Mouse (Mus musculus) liver, postnatal 0 days (tissue): ENCODE results near the gene Acsl1. TPM values are rescaled to one million over a fixed set of nuclear protein-coding genes. Genes with fewer than 3 reads are reported as not detected.

Experiments used
- ATAC-seq: fragments of 200-750 bp; cut with Nextera tagmentation; 2 replicates; pipeline ENCODE4 v1.8.0; 2017; ENCODE audit warnings: mild to moderate bottlenecking, moderate library complexity
- DNase-seq: peaks from one replicate; pipeline ENCODE4 v3.0.0-alpha.2; 2016
- H3K27ac ChIP-seq: fragments of 300-500 bp; sonication (generic); 2 replicates; pipeline ENCODE4 v1.5.1; 2014; ENCODE audit warnings: antibody characterized with exemption, moderate library complexity, mild to moderate bottlenecking, low read depth
- H3K27me3 ChIP-seq: fragments of 300-500 bp; sonication (generic); 2 replicates; pipeline ENCODE4 v1.6.1; 2014; ENCODE audit warnings: low read length, control low read depth, mixed read lengths; ENCODE audit not compliant: insufficient read depth
- H3K36me3 ChIP-seq: fragments of 300-500 bp; sonication (generic); replicated peaks from 2 replicates; pipeline ENCODE4 v1.6.1; 2014; ENCODE audit warnings: mild to moderate bottlenecking, control low read depth, low read length, moderate library complexity, mixed read lengths; ENCODE audit not compliant: insufficient read depth
- H3K4me1 ChIP-seq: fragments of 300-500 bp; sonication (generic); 2 replicates; pipeline ENCODE4 v1.6.1; 2014; ENCODE audit warnings: antibody characterized with exemption, mild to moderate bottlenecking, control low read depth; ENCODE audit not compliant: insufficient read depth
- H3K4me2 ChIP-seq: fragments of 300-500 bp; sonication (generic); 2 replicates; pipeline ENCODE4 v1.6.1; 2014; ENCODE audit warnings: low read depth, mild to moderate bottlenecking, low read length, moderate library complexity, mixed read lengths
- H3K4me3 ChIP-seq: fragments of 300-500 bp; sonication (generic); 2 replicates; pipeline ENCODE4 v1.5.1; 2014; ENCODE audit warnings: low read depth, low read length
- H3K9ac ChIP-seq: fragments of 300-500 bp; sonication (generic); replicated peaks from 2 replicates; pipeline ENCODE4 v1.6.1; 2014; ENCODE audit warnings: mild to moderate bottlenecking, moderate library complexity
- H3K9me3 ChIP-seq: fragments of 300-500 bp; sonication (generic); 2 replicates; pipeline ENCODE4 v1.6.1; 2016; ENCODE audit warnings: mild to moderate bottlenecking, control low read depth, low read length, mixed read lengths
- CTCF ChIP-seq: sonication (generic); IDR thresholded peaks from 2 replicates; pipeline ENCODE4 v1.5.1; 2016; ENCODE audit warnings: antibody characterized with exemption, low read depth
- EP300 ChIP-seq: IDR thresholded peaks from 2 replicates; pipeline ENCODE4 v1.6.1; 2016; ENCODE audit warnings: antibody characterized with exemption, low read depth, mild to moderate bottlenecking
- WGBS: fragments of 180-500 bp; shearing (Covaris S2); extraction: QIAGEN DNeasy Blood & Tissue Kit; methylation state at CpG from one replicate; pipeline ENCODE4 v1.1.7; 2014; ENCODE audit not compliant: insufficient replicate concordance; 5-methylcytosine and 5-hydroxymethylcytosine counted together
- polyA plus RNA-seq: library from polyadenylated mRNA; unstranded; fragments of >200 nt; fragmentation: Nextera tagmentation; extraction: Ambion mirVana; gene quantifications from 2 replicates; pipeline ENCODE4 v1.2.1, GENCODE M21; 2015

Acsl1 gene
- polyA plus RNA-seq, 1 experiment from 2014 or later = 466 TPM

- TF ChIP-seq EP300 (peak; percentile 68), CTCF (no peak)
- peak overlapping the region; percentile 91 for H3K27ac ChIP-seq
- H3K4me3 ChIP-seq = no peak overlapping the region
- no peaks in the 10 kb centered on the region for H3K27me3 ChIP-seq
- H3K4me1 ChIP-seq = peaks cover 40% of the 10 kb centered on the region
- 52% methylated on average over 8 of the region's 8 CpGs for WGBS
- DNase-seq (peak; percentile 70), ATAC-seq (peak; percentile 76)
- peaks cover 12% of the 10 kb centered on the region for H3K36me3 ChIP-seq
- H3K9ac ChIP-seq = no peak overlapping the region; the same call in 1 of the 2 replicates
- H3K9me3 ChIP-seq = no peaks in the 10 kb centered on the region
- H3K4me2 ChIP-seq = peak overlapping the region; percentile 51
Measured at GRCm38 (mm10) chr8:46484931-46485463, 14.2 kb downstream of the Acsl1 start.

- Histone ChIP-seq H3K4me2 (peak overlapping the region; percentile 30), H3K36me3 (peaks cover 15% of the 10 kb centered on the region), H3K4me1 (peaks cover 53% of the 10 kb centered on the region), H3K4me3 (no peak overlapping the region), H3K9ac (peak overlapping the region; percentile 53), H3K9me3 (no peaks in the 10 kb centered on the region), H3K27ac (peak overlapping the region; percentile 67), H3K27me3 (no peaks in the 10 kb centered on the region)
- no peak for TF ChIP-seq CTCF
- no peak for TF ChIP-seq EP300
- WGBS = 75% methylated on average over 7 of the region's 7 CpGs
- DNase-seq (no peak), ATAC-seq (no peak)
Measured at GRCm38 (mm10) chr8:46488085-46488561, 17.3 kb downstream of the Acsl1 start.

- Histone ChIP-seq H3K4me3 (no peak overlapping the region), H3K36me3 (peaks cover 25% of the 10 kb centered on the region), H3K27me3 (no peaks in the 10 kb centered on the region), H3K4me1 (peaks cover 44% of the 10 kb centered on the region), H3K9me3 (no peaks in the 10 kb centered on the region), H3K9ac (no peak overlapping the region), H3K27ac (peak overlapping the region; percentile 52), H3K4me2 (0 out of 2 replicates have a peak overlapping the region, but pooled peaks have one; percentile 16)
- no peak for TF ChIP-seq CTCF
- no peak for TF ChIP-seq EP300
- ATAC-seq (no peak), DNase-seq (no peak)
- 70% methylated on average over 1 of the region's 1 CpGs for WGBS
Measured at GRCm38 (mm10) chr8:46489196-46489595, 18.4 kb downstream of the Acsl1 start.

- DNase-seq = no peak
- H3K9me3 ChIP-seq = no peaks in the 10 kb centered on the region
- no peaks in the 10 kb centered on the region for H3K27me3 ChIP-seq
- ATAC-seq = peak; percentile 11
- H3K27ac ChIP-seq = peak overlapping the region; percentile 79
- no peak overlapping the region for H3K4me3 ChIP-seq
- H3K4me1 ChIP-seq = peaks cover 42% of the 10 kb centered on the region
- peak overlapping the region; percentile 56 for H3K4me2 ChIP-seq
- no peak for TF ChIP-seq CTCF
- no peak for TF ChIP-seq EP300
- peak overlapping the region; percentile 34; the same call in 1 of the 2 replicates for H3K9ac ChIP-seq
- peaks cover 34% of the 10 kb centered on the region for H3K36me3 ChIP-seq
- WGBS = 78% methylated on average over 8 of the region's 8 CpGs
Measured at GRCm38 (mm10) chr8:46490250-46490649, 19.4 kb downstream of the Acsl1 start.

- Histone ChIP-seq H3K27me3 (no peaks in the 10 kb centered on the region), H3K36me3 (peaks cover 38% of the 10 kb centered on the region), H3K4me1 (peaks cover 42% of the 10 kb centered on the region), H3K4me2 (peak overlapping the region; percentile 56), H3K9me3 (no peaks in the 10 kb centered on the region), H3K4me3 (peak overlapping the region; percentile 29), H3K9ac (peak overlapping the region; percentile 57), H3K27ac (peak overlapping the region; percentile 79)
- ATAC-seq = peak; percentile 86
- peak; percentile 77 for DNase-seq
- 53% methylated on average over 6 of the region's 6 CpGs for WGBS
- TF ChIP-seq CTCF (no peak), EP300 (peak; percentile 46; the same call in 1 of the 2 replicates)
Measured at GRCm38 (mm10) chr8:46490821-46491220, 20.0 kb downstream of the Acsl1 start.

- Histone ChIP-seq H3K36me3 (peaks cover 55% of the 10 kb centered on the region), H3K9ac (peak overlapping the region; percentile 52), H3K4me1 (peaks cover 57% of the 10 kb centered on the region), H3K27me3 (no peaks in the 10 kb centered on the region), H3K4me2 (peak overlapping the region; percentile 53), H3K27ac (peak overlapping the region; percentile 79), H3K9me3 (no peaks in the 10 kb centered on the region), H3K4me3 (no peak overlapping the region)
- TF ChIP-seq EP300 = no peak
- TF ChIP-seq CTCF = no peak
- DNase-seq (no peak), ATAC-seq (0 out of 2 replicates have a peak, but pooled peaks have one; percentile 4)
- 72% methylated on average over 11 of the region's 11 CpGs for WGBS
Measured at GRCm38 (mm10) chr8:46493495-46494170, 22.8 kb downstream of the Acsl1 start.
